Mouse (Mus musculus) neutrophil, adult 59 days (primary cell): ENCODE results near the gene Doc2g. TPM values are rescaled to one million over a fixed set of nuclear protein-coding genes. Genes with fewer than 3 reads are reported as not detected.

ENCODE experiments used
- total RNA-seq, 2 experiments: library from RNA; stranded (reverse); gene quantifications; 1 replicate in 1 of 2; 2 replicates in 1 of 2; pipeline ENCODE4 v1.2.4; 2023

Gene Doc2g
- under 1 TPM; 0.57 to 0.73 TPM for total RNA-seq

GRCm38 (mm10) chr19:4003112-4003511 is at the start of gene Doc2g:
Doc2g (plus strand) TSS chr19:4003313.

GRCm38 (mm10) chr19:3958470-3958869 is 44.6 kb upstream of the Doc2g start, which contains the start of gene Aldh3b3:
Aldh3b3 (plus strand) TSS chr19:3958645.

GRCm38 (mm10) chr19:3972229-3972628 is 30.9 kb upstream of the Doc2g start, which contains the start of gene Aldh3b2:
Aldh3b2 (plus strand) TSS chr19:3972328.

GRCm38 (mm10) chr19:3986334-3986733 is 16.8 kb upstream of the Doc2g start, which contains the start of gene Acy3:
Acy3 (plus strand) TSS chr19:3986570.

GRCm38 (mm10) chr19:3992416-3992815 is 10.7 kb upstream of the Doc2g start, which contains the start of gene Tbx10:
Tbx10 (plus strand) TSS chr19:3992752.

GRCm38 (mm10) chr19:4000119-4000900 is 2.8 kb upstream of the Doc2g start, which contains the start of the genes Nudt8 and Gm49405:
Nudt8 (plus strand) TSS chr19:4000580.
Gm49405 (plus strand) TSS chr19:4000626.

GRCm38 (mm10) chr19:4012432-4013022 is 9.4 kb downstream of the Doc2g start, which contains the start of gene Ndufv1:
Ndufv1 (minus strand) TSS chr19:4012806.

GRCm38 (mm10) chr19:4037788-4038232 is 34.7 kb downstream of the Doc2g start, which contains the start of gene Gstp1:
Gstp1 (minus strand) TSS chr19:4037985.

GRCm38 (mm10) chr19:4045966-4046865 is 43.1 kb downstream of the Doc2g start, which contains the start of gene Gstp2:
Gstp2 (minus strand) TSS chr19:4046023.

Other genes starting within 250 kb of the Doc2g start
- 10 to 100 TPM; 65.4 to 66.0 TPM for gene Kmt5b, start 235.9 kb upstream of the Doc2g start, total RNA-seq
- 10 to 100 TPM; 43.5 to 47.2 TPM for gene Chka, start 151.5 kb upstream of the Doc2g start, total RNA-seq
- gene Tcirg1, start 96.2 kb upstream of the Doc2g start, total RNA-seq, result 100 to 1,000 TPM; 221 to 250 TPM
- 10 to 100 TPM; 52.9 to 70.6 TPM for gene Ndufs8, start 90.5 kb upstream of the Doc2g start, total RNA-seq
- 100 to 1,000 TPM; 143 to 153 TPM for gene Aldh3b1, start 73.5 kb upstream of the Doc2g start, total RNA-seq
- gene Unc93b1, start 68.1 kb upstream of the Doc2g start, total RNA-seq, result 100 to 1,000 TPM; 236 to 316 TPM
- 10 to 100 TPM in 1 of 2 experiments, 1 to 10 TPM in 1; 9.9 to 11.1 TPM for gene Aldh3b3, start 44.7 kb upstream of the Doc2g start, total RNA-seq
- 10 to 100 TPM; 12.6 to 14.7 TPM for gene Aldh3b2, start 31.0 kb upstream of the Doc2g start, total RNA-seq
- gene Acy3, start 16.7 kb upstream of the Doc2g start, total RNA-seq, result under 1 TPM; 0.53 to 0.88 TPM
- not detected for gene Tbx10, start 10.6 kb upstream of the Doc2g start, total RNA-seq
- 1 to 10 TPM; 4.7 to 4.8 TPM for gene Nudt8, start 2.7 kb upstream of the Doc2g start, total RNA-seq
- 1 to 10 TPM in 1 of 2 experiments, under 1 TPM in 1; 0.33 to 1.0 TPM for gene Gm49405, start 2.7 kb upstream of the Doc2g start, total RNA-seq
- gene Ndufv1, start 9.5 kb downstream of the Doc2g start, total RNA-seq, result 10 to 100 TPM; 68.4 to 70.8 TPM
- gene Gstp1, start 34.7 kb downstream of the Doc2g start, total RNA-seq, result 10 to 100 TPM; 63.6 to 65.3 TPM
- 1 to 10 TPM; 8.2 to 9.4 TPM for gene Gstp2, start 42.7 kb downstream of the Doc2g start, total RNA-seq
- gene Gstp3, start 56.3 kb downstream of the Doc2g start, total RNA-seq, result 1 to 10 TPM; 6.6 to 7.7 TPM
- gene Cabp2, start 78.3 kb downstream of the Doc2g start, total RNA-seq, result not detected
- 100 to 1,000 TPM; 228 to 257 TPM for gene Cdk2ap2, start 93.9 kb downstream of the Doc2g start, total RNA-seq
- 100 to 1,000 TPM; 185 to 192 TPM for gene Pitpnm1, start 96.7 kb downstream of the Doc2g start, total RNA-seq
- 100 to 1,000 TPM; 108 TPM for gene Aip, start 122.5 kb downstream of the Doc2g start, total RNA-seq
- under 1 TPM in 1 of 2 experiments, not detected in 1; 0.13 TPM for gene Gpr152, start 136.5 kb downstream of the Doc2g start, total RNA-seq
- gene Cabp4, start 140.7 kb downstream of the Doc2g start, total RNA-seq, result under 1 TPM; 0.67 to 0.82 TPM
- gene Coro1b, start 145.3 kb downstream of the Doc2g start, total RNA-seq, result 100 to 1,000 TPM; 188 to 219 TPM
- 10 to 100 TPM; 13.8 to 18.6 TPM for gene Ptprcap, start 150.3 kb downstream of the Doc2g start, total RNA-seq
- gene Rps6kb2, start 160.0 kb downstream of the Doc2g start, total RNA-seq, result 10 to 100 TPM; 34.4 to 42.3 TPM
- gene Carns1, start 172.2 kb downstream of the Doc2g start, total RNA-seq, result 10 to 100 TPM; 34.4 to 34.6 TPM
- 100 to 1,000 TPM; 126 to 134 TPM for gene Tbc1d10c, start 188.0 kb downstream of the Doc2g start, total RNA-seq
- gene Ppp1ca, start 188.8 kb downstream of the Doc2g start, total RNA-seq, result 100 to 1,000 TPM; 433 to 455 TPM
- 10 to 100 TPM; 28.4 to 29.8 TPM for gene Rad9a, start 198.3 kb downstream of the Doc2g start, total RNA-seq
- 1 to 10 TPM; 2.5 to 4.2 TPM for gene Clcf1, start 210.9 kb downstream of the Doc2g start, total RNA-seq
- gene AC109138.7, start 211.0 kb downstream of the Doc2g start, total RNA-seq, result not detected
- gene Pold4, start 228.6 kb downstream of the Doc2g start, total RNA-seq, result 10 to 100 TPM; 53.1 to 57.3 TPM